Mouse (Mus musculus) kidney, postnatal 25 days (tissue): Measurements from ENCODE around the gene Vps25.
A peak's percentile ranks its signal among the peaks of the same experiment; 100 is the strongest.

Source experiments
- DNase-seq, 2 experiments: peaks; one replicate each; pipeline ENCODE4 v3.0.0; 2021; ENCODE audit warnings: mixed read lengths in 2 of 2

The Vps25 gene

DNA sequence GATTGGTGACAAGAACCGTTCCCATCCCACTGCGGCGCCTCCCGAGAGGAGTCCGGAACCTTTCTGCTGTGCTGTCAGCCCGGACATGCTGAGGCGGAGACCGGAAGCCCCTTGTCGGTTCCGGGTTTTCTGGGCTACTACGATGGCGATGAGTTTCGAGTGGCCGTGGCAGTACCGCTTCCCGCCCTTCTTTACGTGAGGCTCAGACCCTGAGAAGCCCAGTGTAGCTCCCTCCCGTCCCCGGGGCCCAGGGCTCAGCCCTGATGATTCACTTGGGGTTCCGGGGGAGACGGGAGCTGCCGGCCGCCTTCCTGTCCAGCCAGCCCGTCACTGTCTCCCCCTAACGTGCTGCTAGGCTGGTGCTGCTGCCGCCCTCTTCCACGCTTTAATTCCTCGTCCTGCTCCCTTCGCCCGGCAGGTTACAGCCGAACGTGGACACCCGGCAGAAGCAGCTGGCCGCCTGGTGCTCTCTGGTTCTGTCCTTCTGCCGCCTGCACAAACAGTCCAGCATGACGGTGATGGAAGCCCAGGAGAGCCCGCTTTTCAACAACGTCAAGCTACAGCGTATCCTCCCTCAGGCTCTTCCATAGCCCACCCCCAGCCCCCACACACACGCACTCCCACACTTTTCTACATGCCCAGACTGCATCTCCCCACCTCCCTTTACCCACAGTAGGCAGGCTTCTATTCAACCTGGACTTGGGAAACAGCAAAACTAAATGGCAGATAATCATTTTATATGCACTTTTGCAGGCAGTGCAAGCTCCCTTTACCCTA is at the start of gene Vps25:
Gene Vps25 (plus strand): TSS at position 95 of the 777 bp plus-strand sequence.
- peak; percentile 90 to 93 for DNase-seq

DNA sequence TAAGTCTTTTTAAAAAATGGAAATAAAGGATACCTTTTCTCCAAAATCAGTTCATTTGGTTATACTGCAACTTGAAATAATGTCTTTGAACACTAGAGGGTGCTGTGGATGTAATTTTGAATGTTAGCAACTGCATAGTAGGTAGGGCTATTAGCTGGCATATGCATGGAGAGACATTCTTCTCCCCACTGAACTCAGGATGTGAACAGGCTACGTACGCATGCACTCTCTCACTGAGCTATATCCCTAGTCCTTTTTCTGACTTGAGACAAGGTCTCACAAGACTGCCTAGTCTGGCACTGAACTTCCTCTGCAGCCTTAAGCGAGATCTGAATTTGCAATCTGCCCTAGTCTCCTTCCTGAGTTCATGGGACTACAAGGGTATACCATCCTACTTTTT is 41.5 kb upstream of the Vps25 start:
- DNase-seq: peak in 1 of 2 experiments; percentile 48

- DNase-seq: no peak
These were observed 36.6 kb upstream of the Vps25 start for GRCm38 (mm10) chr11:101216936-101217335.

DNA sequence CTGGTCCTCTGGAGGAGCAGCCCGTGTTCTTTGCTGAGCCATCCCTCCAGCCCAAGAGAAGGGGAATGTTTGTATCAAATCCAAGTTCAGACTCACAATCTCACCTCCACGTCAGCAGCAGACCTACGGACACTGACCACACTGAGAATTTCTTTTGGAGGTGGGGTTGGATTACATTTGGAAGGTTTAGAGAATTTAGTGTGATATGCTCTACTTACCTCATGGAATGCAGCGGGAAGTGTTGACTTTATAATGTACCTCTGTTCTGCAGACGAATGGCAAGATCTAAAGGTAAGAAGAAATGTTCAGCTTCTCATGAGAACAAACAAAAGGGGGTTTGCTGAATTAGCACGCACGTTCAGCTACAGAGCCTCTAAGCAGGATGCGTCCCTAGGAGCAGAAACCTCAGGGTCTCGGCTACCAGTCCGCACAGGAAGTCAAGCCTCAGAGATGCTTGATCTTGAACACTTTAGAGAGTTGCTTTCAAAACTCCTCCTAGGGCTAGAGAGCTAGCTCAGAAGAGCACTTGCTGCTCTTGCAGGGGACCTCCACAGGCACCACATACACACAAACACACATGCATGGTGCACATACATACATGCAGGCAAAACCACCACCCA is 35.0 kb upstream of the Vps25 start:
- peak in 1 of 2 experiments; percentile 35 for DNase-seq

DNA sequence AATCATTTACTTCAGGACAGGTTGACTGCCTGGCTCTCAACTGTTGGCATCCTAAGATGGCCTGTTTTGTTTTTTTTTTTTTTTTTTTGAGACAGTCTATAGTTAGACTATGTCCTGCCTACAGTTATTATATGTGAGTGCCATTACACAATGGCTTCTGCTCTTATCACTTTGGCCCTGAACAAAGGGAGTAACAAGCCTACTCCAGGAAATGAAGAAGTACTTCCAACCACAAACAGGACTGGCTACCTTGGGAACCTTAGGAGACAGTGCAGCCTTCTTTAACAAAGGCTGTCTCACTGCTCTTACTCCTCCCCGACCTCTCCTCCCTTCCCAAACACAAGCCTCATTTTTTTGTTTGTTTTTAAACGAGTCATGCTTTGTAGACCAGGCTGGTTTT is 32.7 kb upstream of the Vps25 start:
- no peak for DNase-seq

DNA sequence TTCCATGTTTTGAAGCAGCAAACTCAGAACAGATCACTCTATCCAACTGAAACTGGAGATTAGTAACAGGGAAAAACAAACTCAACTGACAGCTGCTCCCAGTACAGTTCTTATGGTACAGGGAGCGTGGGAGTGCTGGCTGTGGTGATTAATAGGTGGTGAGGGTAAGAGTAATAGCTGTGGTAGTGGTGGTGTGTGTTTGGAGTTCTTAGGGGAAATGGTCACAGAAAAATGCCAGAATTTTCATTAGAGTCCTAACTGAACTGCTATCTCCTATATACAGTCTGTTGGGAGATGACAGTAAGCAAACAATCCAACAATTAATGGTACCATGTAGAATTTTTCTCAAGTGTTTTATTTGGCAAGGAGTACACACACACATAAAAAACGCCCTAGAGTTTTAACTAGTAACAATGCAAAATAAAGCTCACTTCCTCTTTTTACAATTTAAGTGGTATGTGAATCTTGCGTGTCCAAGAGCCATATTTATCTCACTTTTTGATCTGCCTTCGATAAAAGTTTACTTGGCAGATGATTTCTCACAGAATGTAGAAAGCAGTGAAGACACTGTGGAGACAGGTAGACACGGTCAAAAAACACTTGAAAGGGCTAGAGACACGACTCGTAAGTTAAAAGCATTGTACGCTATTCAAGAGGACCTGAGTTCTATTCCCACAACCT is 32.1 kb upstream of the Vps25 start:
- DNase-seq: no peak

- DNase-seq: no peak
These were observed 29.2 kb upstream of the Vps25 start for GRCm38 (mm10) chr11:101224337-101224736.

- no peak for DNase-seq
These were observed 28.0 kb upstream of the Vps25 start for GRCm38 (mm10) chr11:101225331-101226064.

DNA sequence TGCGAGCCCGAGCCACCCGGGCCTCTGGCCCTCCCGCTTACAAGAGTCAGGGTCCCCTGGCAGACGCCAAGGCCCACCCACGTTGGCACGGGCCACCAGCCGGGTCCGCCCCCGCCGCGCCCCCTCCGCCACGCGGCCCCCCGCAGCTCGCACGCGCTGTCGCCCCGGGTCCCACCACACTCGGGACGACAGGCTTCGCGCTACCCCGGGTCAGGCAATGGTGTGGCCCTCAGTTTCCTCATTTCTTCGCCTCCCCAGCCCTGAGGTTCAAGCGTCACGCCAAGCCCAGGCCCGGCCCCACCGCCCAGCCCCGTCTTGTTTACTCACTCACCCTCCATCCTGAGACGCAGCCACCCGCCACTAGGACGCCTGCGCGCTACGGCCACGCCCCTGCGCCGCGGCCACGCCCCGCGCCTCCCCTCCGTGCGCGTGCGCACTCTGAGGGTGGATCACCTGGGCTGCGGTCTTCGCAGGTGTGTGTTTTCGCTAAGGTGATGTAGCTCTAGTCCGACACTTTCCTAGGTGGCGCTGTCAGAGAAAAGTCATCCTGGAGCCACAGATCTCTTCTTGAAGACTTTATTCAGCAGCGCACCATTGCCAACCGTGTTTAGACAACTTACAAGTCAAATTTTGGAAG is 27.3 kb upstream of the Vps25 start, which contains the start of gene Ezh1:
Gene Ezh1 (minus strand): TSS at position 399 of the 637 bp plus-strand sequence.
- peak; percentile 92 to 95 for DNase-seq

DNA sequence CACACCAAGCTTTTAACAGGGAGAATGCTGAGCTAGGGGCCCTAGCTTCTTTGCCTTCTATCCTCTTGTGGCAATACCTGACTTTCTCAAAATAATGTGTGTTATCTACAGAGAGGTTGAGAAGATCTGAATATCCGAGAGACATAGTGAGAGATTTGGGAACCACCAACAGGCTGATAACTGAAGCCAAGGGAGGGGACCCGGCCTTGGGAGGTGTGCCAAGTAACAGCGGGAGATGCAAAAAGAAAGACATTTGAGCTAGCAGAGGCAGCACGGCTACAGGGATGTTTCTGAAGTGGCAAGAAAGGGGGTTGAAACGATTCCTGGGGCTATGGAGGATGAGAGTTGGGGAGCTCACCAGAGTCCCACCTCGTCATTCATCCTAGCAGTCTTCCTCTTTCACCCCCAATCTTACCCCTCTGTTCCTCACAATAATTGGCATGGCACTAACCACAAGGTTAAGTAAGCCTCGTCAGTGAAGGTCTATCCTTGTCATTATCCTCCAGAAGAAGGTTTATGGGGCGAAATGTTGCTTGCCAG is 24.1 kb upstream of the Vps25 start:
- DNase-seq: peak; percentile 51 to 67

DNA sequence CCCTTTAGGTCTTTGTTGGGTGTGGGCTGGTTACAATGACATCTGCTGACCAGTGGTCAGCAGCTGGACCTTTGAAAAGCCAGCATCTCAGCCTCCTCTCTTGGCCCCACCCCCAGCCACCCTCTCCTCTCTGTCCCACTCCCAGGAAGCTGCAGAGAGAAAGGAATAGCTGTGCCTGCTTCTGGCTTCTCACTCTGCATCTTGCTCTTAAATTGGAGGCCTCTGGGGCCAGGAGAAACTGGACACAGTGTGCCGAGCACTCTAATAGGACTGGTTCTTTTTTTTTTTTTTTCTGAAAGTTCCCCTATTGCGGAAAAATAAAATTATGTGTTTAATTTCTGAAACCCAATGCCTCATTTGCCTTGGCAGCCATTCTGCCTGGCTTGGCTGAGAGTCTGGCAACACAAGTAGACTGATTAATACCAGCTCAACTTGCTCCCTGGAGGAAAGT is 23.4 kb upstream of the Vps25 start:
- peak; percentile 39 to 69 for DNase-seq

GRCm38 (mm10) chr11:101230526-101230925 is 23.0 kb upstream of the Vps25 start:
- no peak for DNase-seq

- peak; percentile 67 to 91 for DNase-seq
These were observed 22.3 kb upstream of the Vps25 start for GRCm38 (mm10) chr11:101230991-101231871.

- peak; percentile 32 to 55 for DNase-seq
These were observed 21.3 kb upstream of the Vps25 start for GRCm38 (mm10) chr11:101232010-101232839.

DNA sequence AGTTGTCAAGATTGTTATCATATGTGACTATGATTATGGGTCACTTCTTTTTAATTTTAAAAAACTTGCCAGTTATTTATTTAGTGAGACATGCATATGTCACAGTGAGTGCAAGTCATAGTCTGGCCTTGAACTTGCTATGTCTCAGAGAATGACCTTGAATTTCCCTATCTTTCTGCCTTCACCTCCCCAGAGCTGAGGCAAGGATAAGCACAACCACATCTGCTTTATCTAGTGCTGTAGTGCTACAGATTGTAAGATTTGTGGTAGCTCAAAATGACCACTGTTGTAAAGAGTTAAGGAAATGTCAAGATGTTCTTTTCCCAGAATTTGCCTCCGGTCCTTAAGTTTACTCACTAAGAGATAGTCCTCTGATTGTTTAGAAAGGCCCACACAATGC is 20.3 kb upstream of the Vps25 start:
- no peak for DNase-seq

- DNase-seq: no peak
These were observed 19.4 kb upstream of the Vps25 start for GRCm38 (mm10) chr11:101234124-101234523.

- DNase-seq: no peak
These were observed 18.1 kb upstream of the Vps25 start for GRCm38 (mm10) chr11:101235429-101235828.

- no peak for DNase-seq
These were observed 16.7 kb upstream of the Vps25 start for GRCm38 (mm10) chr11:101236782-101237181.

GRCm38 (mm10) chr11:101238071-101238647 is 15.3 kb upstream of the Vps25 start:
- no peak for DNase-seq

GRCm38 (mm10) chr11:101245071-101245470 is 8.4 kb upstream of the Vps25 start:
- peak in 1 of 2 experiments; percentile 67 for DNase-seq
